Mouse (Mus musculus) bone marrow macrophage, adult 2 months (primary cell): ENCODE results near the gene Son.

ENCODE experiments used
- CTCF ChIP-seq: IDR thresholded peaks from 2 replicates; pipeline ENCODE4 v1.5.1; 2012; ENCODE audit warnings: low read depth, mild to moderate bottlenecking, low read length, moderate library complexity
- POLR2A ChIP-seq: IDR thresholded peaks from 2 replicates; pipeline ENCODE4 v1.6.1; 2012; ENCODE audit warnings: mild to moderate bottlenecking, low read depth, low read length, borderline replicate concordance

- TF ChIP-seq CTCF (peak; percentile 19; the same call in 1 of the 2 replicates), POLR2A (no peak)
Measured at GRCm38 (mm10) chr16:91724247-91724646, 76.9 kb downstream of the Son start.
